ENCODE assay signal across 16 mouse cellular contexts in the genomic region with DNA sequence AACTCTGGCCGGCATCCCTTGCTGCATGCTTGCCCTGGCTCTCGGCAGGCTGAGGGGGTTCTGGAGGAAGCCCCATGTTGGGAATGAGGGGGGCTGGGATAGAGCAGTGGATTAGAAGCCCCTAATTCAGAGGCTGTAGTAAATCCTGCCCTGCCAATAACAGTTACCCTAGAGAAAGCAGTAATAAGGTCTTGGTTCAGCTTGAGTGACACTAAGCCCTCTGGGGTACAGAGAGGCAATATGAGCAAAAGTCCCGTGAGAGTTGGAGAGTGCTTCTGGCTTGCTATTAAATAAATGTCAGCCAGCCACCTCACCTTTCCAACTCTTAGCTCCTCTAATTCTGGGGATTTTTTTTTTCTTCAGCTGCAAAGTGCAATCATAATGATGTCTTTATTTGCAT. TPM values are rescaled to one million over a fixed set of nuclear protein-coding genes. Genes with fewer than 3 reads are reported as not detected.
DNase-seq lines count a peak whose midpoint lies in the region; ATAC-seq and TF ChIP-seq lines count a peak whose summit lies in the region.
"Had no signal": no experiment of that assay in that cellular context is flagged by ENCODE, and none has a peak within 500 bp of the region (broad histone marks: within the 10 kb centered on the region; RNA-seq: fewer than 3 reads in every experiment).

No protein-coding gene starts in this region.

- H3K4me1 ChIP-seq in kidney, embryonic 16.5 days (ENCODE audit: insufficient read depth, low read length): peaks cover 21% of the 10 kb centered on the region
- peaks cover 25% of the 10 kb centered on the region for H3K4me1 ChIP-seq in forebrain, embryonic 15.5 days
- peaks cover 5% of the 10 kb centered on the region for H3K4me1 ChIP-seq in hindbrain, postnatal 0 days (ENCODE audit: insufficient read depth, low read length)
- H3K4me1 ChIP-seq in neural tube, embryonic 14.5 days (ENCODE audit: control insufficient read depth, insufficient read depth, low read length): peaks cover 8% of the 10 kb centered on the region

- no peak overlapping the region for H3K4me3 ChIP-seq in kidney, embryonic 16.5 days (ENCODE audit: low read length)
- no peak overlapping the region for H3K4me3 ChIP-seq in forebrain, embryonic 15.5 days
- no peak overlapping the region for H3K4me3 ChIP-seq in hindbrain, postnatal 0 days (ENCODE audit: low read length)
- no peak overlapping the region for H3K4me3 ChIP-seq in neural tube, embryonic 14.5 days (ENCODE audit: low read depth, low read length)
- H3K4me3 ChIP-seq: gastrocnemius, adult 2 months; limb, embryonic 15.5 days had no signal

- no peaks in the 10 kb centered on the region for H3K9me3 ChIP-seq in kidney, embryonic 16.5 days (ENCODE audit: low read length)
- H3K9me3 ChIP-seq in forebrain, embryonic 15.5 days: no peaks in the 10 kb centered on the region
- no peaks in the 10 kb centered on the region for H3K9me3 ChIP-seq in hindbrain, postnatal 0 days (ENCODE audit: low read length)
- H3K9me3 ChIP-seq in neural tube, embryonic 14.5 days (ENCODE audit: control insufficient read depth, low read length): no peaks in the 10 kb centered on the region
- H3K9me3 ChIP-seq: limb, embryonic 15.5 days had no signal

- peak overlapping the region; percentile 57; the same call in 1 of the 2 replicates for H3K27ac ChIP-seq in kidney, embryonic 16.5 days (ENCODE audit: low read length)
- H3K27ac ChIP-seq in forebrain, embryonic 15.5 days (replicated peaks): peak overlapping the region; percentile 51
- peak overlapping the region; percentile 41; the same call in 1 of the 2 replicates for H3K27ac ChIP-seq in hindbrain, postnatal 0 days
- no peak overlapping the region for H3K27ac ChIP-seq in neural tube, embryonic 14.5 days (ENCODE audit: low read depth, low read length)
- H3K27ac ChIP-seq: gastrocnemius, adult 2 months; limb, embryonic 15.5 days had no signal

- no peaks in the 10 kb centered on the region for H3K36me3 ChIP-seq in kidney, embryonic 16.5 days (ENCODE audit: insufficient read depth, low read length)
- H3K36me3 ChIP-seq in forebrain, embryonic 15.5 days: no peaks in the 10 kb centered on the region
- H3K36me3 ChIP-seq in hindbrain, postnatal 0 days (ENCODE audit: insufficient read depth, low read length): no peaks in the 10 kb centered on the region
- no peaks in the 10 kb centered on the region for H3K36me3 ChIP-seq in neural tube, embryonic 14.5 days (ENCODE audit: control insufficient read depth, insufficient read depth, low read length)
- H3K36me3 ChIP-seq: limb, embryonic 15.5 days had no signal

- no peak overlapping the region for H3K9ac ChIP-seq in kidney, embryonic 16.5 days (replicated peaks; ENCODE audit: low read length)
- no peak overlapping the region for H3K9ac ChIP-seq in forebrain, embryonic 15.5 days (replicated peaks)
- no peak overlapping the region for H3K9ac ChIP-seq in hindbrain, postnatal 0 days (replicated peaks; ENCODE audit: low read length)
- no peak overlapping the region for H3K9ac ChIP-seq in neural tube, embryonic 14.5 days (replicated peaks; ENCODE audit: low read depth, low read length)
- H3K9ac ChIP-seq: limb, embryonic 15.5 days; lung, embryonic 14.5 days had no signal

- TF ChIP-seq CTCF in hindbrain, postnatal 0 days (IDR thresholded peaks at IDR 0.05; ENCODE audit: low read depth): no peak

- ATAC-seq in kidney, embryonic 16.5 days (ENCODE audit: low FRiP score, low TSS enrichment): no peak
- 0 out of 2 replicates have a peak, but pooled peaks have one; percentile 2 for ATAC-seq in forebrain, embryonic 15.5 days (replicated peaks)
- no peak for ATAC-seq in hindbrain, postnatal 0 days
- peak; percentile 15; the same call in 1 of the 2 replicates for ATAC-seq in neural tube, embryonic 14.5 days (ENCODE audit: low read depth)

- no peak for DNase-seq in kidney, postnatal 36 days
- peak; percentile 39 for DNase-seq in hindbrain, postnatal 0 days (ENCODE audit: low spot score)
- no peak for DNase-seq in cerebellum, postnatal 36 days
- DNase-seq in urinary bladder, adult 18-20 months (ENCODE audit: low spot score in 2 of 2): no peak
- no peak for DNase-seq in heart, postnatal 4 days
- DNase-seq: adrenal gland, adult 8-10 months; B cell, adult 2 months; cerebellum, adult 9-11 months; gastrocnemius, adult 2 months; kidney, postnatal 10 days; lung, embryonic 14.5 days had no signal

- 53% methylated on average over 3 of the region's 3 CpGs for WGBS in kidney, embryonic 16.5 days
- 13% methylated on average over 3 of the region's 3 CpGs for WGBS in forebrain, embryonic 15.5 days
- WGBS in hindbrain, postnatal 0 days: 28% methylated on average over 3 of the region's 3 CpGs
- WGBS in neural tube, embryonic 14.5 days: 38% methylated on average over 3 of the region's 3 CpGs

- H3K27me3 ChIP-seq in kidney, embryonic 16.5 days (ENCODE audit: insufficient read depth, low read length): peaks cover 9% of the 10 kb centered on the region
- H3K27me3 ChIP-seq in forebrain, embryonic 15.5 days: no peaks in the 10 kb centered on the region
- H3K27me3 ChIP-seq in hindbrain, postnatal 0 days (ENCODE audit: insufficient read depth, low read length): no peaks in the 10 kb centered on the region
- H3K27me3 ChIP-seq in neural tube, embryonic 14.5 days (ENCODE audit: control insufficient read depth, insufficient read depth, low read length): no peaks in the 10 kb centered on the region

- H3K4me2 ChIP-seq in kidney, embryonic 16.5 days (replicated peaks; ENCODE audit: low read depth, low read length): no peak overlapping the region
- H3K4me2 ChIP-seq in forebrain, embryonic 15.5 days (replicated peaks): no peak overlapping the region
- no peak overlapping the region for H3K4me2 ChIP-seq in hindbrain, postnatal 0 days (ENCODE audit: low read depth, low read length)
- H3K4me2 ChIP-seq in neural tube, embryonic 14.5 days (ENCODE audit: low read depth, low read length): no peak overlapping the region
- H3K4me2 ChIP-seq: limb, embryonic 15.5 days; lung, embryonic 14.5 days had no signal

RNA-seq across cellular contexts. Expression of gene Kcnj10, which starts 14.3 kb away (rescaled TPM):
- polyA plus RNA-seq in kidney, embryonic 16.5 days (2015; fragmentation: Nextera tagmentation; extraction: Ambion mirVana): 1.2 and 1.6 TPM in 2 replicates
- polyA plus RNA-seq in forebrain, embryonic 15.5 days (2015; fragmentation: Nextera tagmentation; extraction: Ambion mirVana): 1.7 and 1.9 TPM in 2 replicates
- 8.6 and 10.0 TPM in 2 replicates for total RNA-seq in hindbrain, postnatal 0 days (2014; rRNA removed)
- 5.4 and 5.6 TPM in 2 replicates for polyA plus RNA-seq in hindbrain, postnatal 0 days (2015; fragmentation: Nextera tagmentation; extraction: Ambion mirVana)
- polyA plus RNA-seq in neural tube, embryonic 14.5 days (2014; fragmentation: Nextera tagmentation; extraction: Ambion mirVana): 2.3 and 2.6 TPM in 2 replicates
- under 1 TPM; 0.11 to 0.14 TPM for total RNA-seq in heart, postnatal 4 days (2021)
- total RNA-seq: hematopoietic stem cell, adult 5-6 weeks had no signal

RNA-seq across cellular contexts. Expression of gene Pigm, which starts 21.0 kb away (rescaled TPM):
- 7.3 and 7.8 TPM in 2 replicates for polyA plus RNA-seq in kidney, embryonic 16.5 days (2015; fragmentation: Nextera tagmentation; extraction: Ambion mirVana)
- polyA plus RNA-seq in forebrain, embryonic 15.5 days (2015; fragmentation: Nextera tagmentation; extraction: Ambion mirVana): 4.7 TPM in 2 replicates
- 12.2 and 14.7 TPM in 2 replicates for total RNA-seq in hindbrain, postnatal 0 days (2014; rRNA removed)
- polyA plus RNA-seq in hindbrain, postnatal 0 days (2015; fragmentation: Nextera tagmentation; extraction: Ambion mirVana): 2.7 and 3.0 TPM in 2 replicates
- 5.2 and 6.1 TPM in 2 replicates for polyA plus RNA-seq in neural tube, embryonic 14.5 days (2014; fragmentation: Nextera tagmentation; extraction: Ambion mirVana)
- 10 to 100 TPM; 10.1 to 11.4 TPM for total RNA-seq in heart, postnatal 4 days (2021)

RNA-seq across cellular contexts. Expression of gene Kcnj9, which starts 26.2 kb away (rescaled TPM):
- not detected in 2 replicates for polyA plus RNA-seq in kidney, embryonic 16.5 days (2015; fragmentation: Nextera tagmentation; extraction: Ambion mirVana)
- 3.4 and 3.5 TPM in 2 replicates for polyA plus RNA-seq in forebrain, embryonic 15.5 days (2015; fragmentation: Nextera tagmentation; extraction: Ambion mirVana)
- total RNA-seq in hindbrain, postnatal 0 days (2014; rRNA removed): 8.0 and 9.8 TPM in 2 replicates
- 3.6 and 4.2 TPM in 2 replicates for polyA plus RNA-seq in hindbrain, postnatal 0 days (2015; fragmentation: Nextera tagmentation; extraction: Ambion mirVana)
- 1.3 and 2.7 TPM in 2 replicates for polyA plus RNA-seq in neural tube, embryonic 14.5 days (2014; fragmentation: Nextera tagmentation; extraction: Ambion mirVana)
- not detected for total RNA-seq in heart, postnatal 4 days (2021)
- total RNA-seq: gastrocnemius, adult 2 months; hematopoietic stem cell, adult 5-6 weeks had no signal

RNA-seq across cellular contexts. Expression of gene Atp1a2, which starts 57.5 kb away (rescaled TPM):
- polyA plus RNA-seq in kidney, embryonic 16.5 days (2015; fragmentation: Nextera tagmentation; extraction: Ambion mirVana): 1.7 and 2.4 TPM in 2 replicates
- 32.2 and 33.1 TPM in 2 replicates for polyA plus RNA-seq in forebrain, embryonic 15.5 days (2015; fragmentation: Nextera tagmentation; extraction: Ambion mirVana)
- total RNA-seq in hindbrain, postnatal 0 days (2014; rRNA removed): 546 and 572 TPM in 2 replicates
- polyA plus RNA-seq in hindbrain, postnatal 0 days (2015; fragmentation: Nextera tagmentation; extraction: Ambion mirVana): 119 and 123 TPM in 2 replicates
- polyA plus RNA-seq in neural tube, embryonic 14.5 days (2014; fragmentation: Nextera tagmentation; extraction: Ambion mirVana): 23.6 and 27.9 TPM in 2 replicates
- total RNA-seq in heart, postnatal 4 days (2021): 10 to 100 TPM; 81.9 to 82.8 TPM
- total RNA-seq: hematopoietic stem cell, adult 5-6 weeks had no signal

Comparison
In these comparisons a context has a peak if more than half of its experiments do, and no peak if none do; other contexts are left out.
1. ATAC-seq: peak in forebrain, embryonic 15.5 days (single experiment) and neural tube, embryonic 14.5 days (single experiment); none in kidney, embryonic 16.5 days (single experiment) and hindbrain, postnatal 0 days (single experiment).